11 mouse cellular contexts compared by ENCODE assay signal in the genomic region with DNA sequence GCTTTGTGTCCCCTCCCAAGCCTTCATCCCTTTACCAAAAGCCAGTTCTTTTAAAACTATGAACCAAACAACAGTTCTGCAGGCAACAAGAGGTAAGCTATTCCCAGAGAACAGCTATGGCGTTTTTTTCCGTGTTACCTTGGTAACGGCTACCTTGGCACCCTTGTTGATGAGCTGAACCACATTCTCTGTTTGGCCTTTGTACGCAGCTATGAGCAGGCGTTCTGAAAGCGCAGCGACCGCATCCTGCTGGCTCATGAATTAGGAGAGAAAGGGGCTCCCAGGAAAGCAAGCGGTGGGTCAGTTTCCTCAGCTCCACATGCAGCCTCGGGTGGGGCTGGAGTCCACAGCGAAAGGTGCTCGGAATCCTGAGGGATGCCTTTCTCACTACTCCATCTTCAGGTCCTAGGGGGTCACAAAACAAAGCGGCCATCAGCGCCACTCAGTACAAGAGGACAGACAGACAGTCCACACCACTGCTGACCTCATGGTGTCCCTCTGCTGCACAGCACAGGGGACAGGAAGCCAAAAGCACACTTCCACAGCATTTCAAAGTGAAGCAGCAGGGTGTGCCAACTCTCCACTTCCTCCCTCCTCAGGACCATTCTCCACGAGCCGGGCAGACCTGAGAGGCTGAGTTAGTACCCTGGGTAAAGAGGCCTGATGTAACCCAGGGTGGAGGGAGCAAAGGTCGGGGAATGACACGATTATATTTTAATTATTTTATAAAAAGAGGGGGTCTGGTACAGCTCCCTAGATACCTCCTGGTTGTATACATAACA.
DNase-seq lines count a peak whose midpoint lies in the region; ATAC-seq and TF ChIP-seq lines count a peak whose summit lies in the region.
"Had no signal": no experiment of that assay in that cellular context is flagged by ENCODE, and none has a peak within 500 bp of the region (broad histone marks: within the 10 kb centered on the region; RNA-seq: fewer than 3 reads in every experiment).

No protein-coding gene starts in this region.

- peak; percentile 37 for DNase-seq in Muller cell, postnatal 12 days (ENCODE audit: inconsistent ontology term)
- peak; percentile 33 for DNase-seq in embryo, embryonic 11 days
- peak; percentile 76 for DNase-seq in hindbrain, postnatal 0 days (ENCODE audit: low spot score)
- no peak for DNase-seq in heart, adult 8-10 months (ENCODE audit: low spot score)
- DNase-seq in adrenal gland, adult 2 months: no peak
- DNase-seq in gastrocnemius, adult 8-10 months (ENCODE audit: low spot score in 2 of 2): no peak
- DNase-seq in stomach, postnatal 0 days (ENCODE audit: low spot score): no peak
- DNase-seq: adrenal gland, postnatal 10 days; gastrocnemius, postnatal 25 days; spleen, adult 18-20 months had no signal

- peaks cover 4% of the 10 kb centered on the region; the same call in 1 of the 2 replicates for H3K27me3 ChIP-seq in hindbrain, postnatal 0 days (ENCODE audit: insufficient read depth, low read length)
- H3K27me3 ChIP-seq in midbrain, embryonic 12.5 days: no peaks in the 10 kb centered on the region
- no peaks in the 10 kb centered on the region for H3K27me3 ChIP-seq in stomach, postnatal 0 days (ENCODE audit: control insufficient read depth, insufficient read depth, low read length)

- no peaks in the 10 kb centered on the region for H3K36me3 ChIP-seq in hindbrain, postnatal 0 days (ENCODE audit: insufficient read depth, low read length)
- 0 out of 2 replicates have a peak, but pooled peaks cover 13% of the 10 kb centered on the region for H3K36me3 ChIP-seq in midbrain, embryonic 12.5 days
- no peaks in the 10 kb centered on the region for H3K36me3 ChIP-seq in stomach, postnatal 0 days (ENCODE audit: control insufficient read depth, insufficient read depth, low read length)

- 0 out of 2 replicates have a peak, but pooled peaks cover 7% of the 10 kb centered on the region for H3K4me1 ChIP-seq in hindbrain, postnatal 0 days (ENCODE audit: insufficient read depth, low read length)
- H3K4me1 ChIP-seq in midbrain, embryonic 12.5 days: peaks cover 53% of the 10 kb centered on the region
- no peaks in the 10 kb centered on the region for H3K4me1 ChIP-seq in stomach, postnatal 0 days (replicated peaks; ENCODE audit: control insufficient read depth, insufficient read depth)

- ATAC-seq in hindbrain, postnatal 0 days: peak; percentile 38
- ATAC-seq in midbrain, embryonic 12.5 days (ENCODE audit: low FRiP score, low read depth): no peak
- ATAC-seq in stomach, postnatal 0 days (ENCODE audit: low FRiP score, low TSS enrichment): no peak

- H3K4me2 ChIP-seq in hindbrain, postnatal 0 days (ENCODE audit: low read depth, low read length): peak overlapping the region; percentile 41
- H3K4me2 ChIP-seq in midbrain, embryonic 12.5 days (replicated peaks): peak overlapping the region; percentile 25
- no peak overlapping the region for H3K4me2 ChIP-seq in stomach, postnatal 0 days (replicated peaks; ENCODE audit: low read depth)

- 0 out of 2 replicates have a peak overlapping the region, but pooled peaks have one; percentile 13 for H3K9ac ChIP-seq in hindbrain, postnatal 0 days (replicated peaks; ENCODE audit: low read length)
- H3K9ac ChIP-seq in midbrain, embryonic 12.5 days (replicated peaks): no peak overlapping the region; the same call in 1 of the 2 replicates
- H3K9ac ChIP-seq in stomach, postnatal 0 days (ENCODE audit: low read length): no peak overlapping the region

- 22% methylated on average over 18 of the region's 18 CpGs for WGBS in hindbrain, postnatal 0 days
- 49% methylated on average over 18 of the region's 18 CpGs for WGBS in midbrain, embryonic 12.5 days
- 75% methylated on average over 18 of the region's 18 CpGs for WGBS in stomach, postnatal 0 days

- no peak for TF ChIP-seq CTCF in hindbrain, postnatal 0 days (IDR thresholded peaks at IDR 0.05; ENCODE audit: low read depth)
- no peak for TF ChIP-seq CTCF in stomach, postnatal 0 days (IDR thresholded peaks at IDR 0.05; ENCODE audit: low read depth)

- H3K27ac ChIP-seq in hindbrain, postnatal 0 days: peak overlapping the region; percentile 64; the same call in 1 of the 2 replicates
- peak overlapping the region; percentile 58 for H3K27ac ChIP-seq in midbrain, embryonic 12.5 days (replicated peaks)
- no peak overlapping the region for H3K27ac ChIP-seq in stomach, postnatal 0 days (replicated peaks)

- no peaks in the 10 kb centered on the region for H3K9me3 ChIP-seq in hindbrain, postnatal 0 days (ENCODE audit: low read length)
- H3K9me3 ChIP-seq in midbrain, embryonic 12.5 days: no peaks in the 10 kb centered on the region
- no peaks in the 10 kb centered on the region for H3K9me3 ChIP-seq in stomach, postnatal 0 days (ENCODE audit: control insufficient read depth, low read length)

- no peak for TF ChIP-seq EP300 in stomach, postnatal 0 days (optimal IDR thresholded peaks at IDR 0.05)

- no peak overlapping the region; the same call in 1 of the 2 replicates for H3K4me3 ChIP-seq in hindbrain, postnatal 0 days (ENCODE audit: low read length)
- H3K4me3 ChIP-seq in midbrain, embryonic 12.5 days: no peak overlapping the region; the same call in 1 of the 2 replicates
- no peak overlapping the region for H3K4me3 ChIP-seq in stomach, postnatal 0 days (ENCODE audit: low read depth, low read length)

Comparison
In these comparisons a context has a peak if more than half of its experiments do, and no peak if none do; other contexts are left out.
1. DNase-seq: peak in Muller cell, postnatal 12 days (single experiment), embryo, embryonic 11 days (single experiment) and hindbrain, postnatal 0 days (single experiment); none in heart, adult 8-10 months (single experiment), adrenal gland, adult 2 months (single experiment), gastrocnemius, adult 8-10 months (0 of 2) and stomach, postnatal 0 days (single experiment).